Mouse (Mus musculus) kidney, adult 8-10 months (tissue): ENCODE measurements around the gene Acvr1.
A peak's percentile ranks its signal among the peaks of the same experiment; 100 is the strongest.

Experiments
- DNase-seq, 2 experiments: peaks; one replicate each; pipeline ENCODE4 v3.0.0; 2022

The Acvr1 gene

GRCm38 (mm10) chr2:58567066-58567810 is at the start of gene Acvr1, which contains the start of gene Upp2:
Acvr1 (minus strand) TSS chr2:58567157.
Upp2 (plus strand) TSS chr2:58567298.
- DNase-seq: peak; percentile 89 to 91

- no peak for DNase-seq
Observed at GRCm38 (mm10) chr2:58615766-58616165, 48.8 kb upstream of the Acvr1 start.

- no peak for DNase-seq
Observed at GRCm38 (mm10) chr2:58614851-58615250, 47.9 kb upstream of the Acvr1 start.

GRCm38 (mm10) chr2:58613720-58614119 is 46.8 kb upstream of the Acvr1 start:
- no peak for DNase-seq

GRCm38 (mm10) chr2:58604791-58605190 is 37.8 kb upstream of the Acvr1 start:
- no peak for DNase-seq

- DNase-seq: no peak
Observed at GRCm38 (mm10) chr2:58603379-58603778, 36.4 kb upstream of the Acvr1 start.

- no peak for DNase-seq
Observed at GRCm38 (mm10) chr2:58601382-58601781, 34.4 kb upstream of the Acvr1 start.

GRCm38 (mm10) chr2:58599639-58600038 is 32.7 kb upstream of the Acvr1 start:
- DNase-seq: no peak

GRCm38 (mm10) chr2:58597556-58597955 is 30.6 kb upstream of the Acvr1 start:
- no peak for DNase-seq

- DNase-seq: no peak
Observed at GRCm38 (mm10) chr2:58596774-58597342, 29.9 kb upstream of the Acvr1 start.

GRCm38 (mm10) chr2:58595350-58595749 is 28.4 kb upstream of the Acvr1 start:
- no peak for DNase-seq

- no peak for DNase-seq
Observed at GRCm38 (mm10) chr2:58590055-58590454, 23.1 kb upstream of the Acvr1 start.

- no peak for DNase-seq
Observed at GRCm38 (mm10) chr2:58589637-58590036, 22.7 kb upstream of the Acvr1 start.

- no peak for DNase-seq
Observed at GRCm38 (mm10) chr2:58586311-58586710, 19.4 kb upstream of the Acvr1 start.

- no peak for DNase-seq
Observed at GRCm38 (mm10) chr2:58574167-58574566, 7.2 kb upstream of the Acvr1 start.

GRCm38 (mm10) chr2:58568841-58569645 is 2.1 kb upstream of the Acvr1 start:
- no peak for DNase-seq

GRCm38 (mm10) chr2:58567866-58568719 is 1.1 kb upstream of the Acvr1 start:
- no peak for DNase-seq

- DNase-seq: peak; percentile 63
Observed at GRCm38 (mm10) chr2:58566410-58567065, 419 bp downstream of the Acvr1 start.

- DNase-seq: peak in 1 of 2 experiments; percentile 15
Observed at GRCm38 (mm10) chr2:58566049-58566409, 928 bp downstream of the Acvr1 start.

GRCm38 (mm10) chr2:58565267-58565666 is 1.7 kb downstream of the Acvr1 start:
- DNase-seq: no peak

GRCm38 (mm10) chr2:58562137-58562536 is 4.8 kb downstream of the Acvr1 start:
- no peak for DNase-seq
